Mouse (Mus musculus) forebrain, embryonic 11.5 days (tissue): Measurements from ENCODE around the gene Atn1. TPM values are rescaled to one million over a fixed set of nuclear protein-coding genes. Genes with fewer than 3 reads are reported as not detected.

ENCODE experiments used
- ATAC-seq: fragments of 200-750 bp; cut with Nextera tagmentation; replicated peaks from 2 replicates; pipeline ENCODE4 v1.8.0; 2017; ENCODE audit warnings: moderate TSS enrichment; ENCODE audit not compliant: low FRiP score
- DNase-seq: peaks from one replicate; pipeline ENCODE4 v3.0.0-alpha.2; 2017; ENCODE audit warnings: low spot score
- H3K27ac ChIP-seq: fragments of 300-500 bp; sonication (generic); 2 replicates; pipeline ENCODE4 v1.5.1; 2014; ENCODE audit warnings: low read depth, low read length
- H3K27me3 ChIP-seq: fragments of 300-500 bp; sonication (generic); 2 replicates; pipeline ENCODE4 v1.6.1; 2014; ENCODE audit warnings: mild to moderate bottlenecking, low read length, mixed read lengths; ENCODE audit not compliant: control insufficient read depth, insufficient read depth
- H3K36me3 ChIP-seq: fragments of 300-500 bp; sonication (generic); 2 replicates; pipeline ENCODE4 v1.6.1; 2014; ENCODE audit warnings: mild to moderate bottlenecking, low read length, moderate library complexity, mixed read lengths; ENCODE audit not compliant: control insufficient read depth, insufficient read depth
- H3K4me1 ChIP-seq: fragments of 300-500 bp; sonication (generic); replicated peaks from 2 replicates; pipeline ENCODE4 v1.6.1; 2014; ENCODE audit warnings: low read length, mixed read lengths; ENCODE audit not compliant: control insufficient read depth, insufficient read depth
- H3K4me2 ChIP-seq: fragments of 300-500 bp; sonication (generic); 2 replicates; pipeline ENCODE4 v1.6.1; 2014; ENCODE audit warnings: low read depth, mild to moderate bottlenecking, low read length, moderate library complexity, mixed read lengths; ENCODE audit not compliant: severe bottlenecking
- H3K4me3 ChIP-seq: fragments of 300-500 bp; sonication (generic); 2 replicates; pipeline ENCODE4 v1.5.1; 2014; ENCODE audit warnings: low read depth, low read length
- H3K9ac ChIP-seq: fragments of 300-500 bp; sonication (generic); 2 replicates; pipeline ENCODE4 v1.6.1; 2014; ENCODE audit warnings: low read length
- H3K9me3 ChIP-seq: fragments of 300-500 bp; sonication (generic); 2 replicates; pipeline ENCODE4 v1.6.1; 2016; ENCODE audit warnings: low read length, mixed read lengths; ENCODE audit not compliant: control insufficient read depth
- WGBS: fragments of 180-500 bp; shearing (Covaris S2); extraction: QIAGEN DNeasy Blood & Tissue Kit; methylation state at CpG from one replicate; pipeline ENCODE4 v1.1.7; 2014; 5-methylcytosine and 5-hydroxymethylcytosine counted together
- polyA plus RNA-seq: library from polyadenylated mRNA; unstranded; fragments of >200 nt; fragmentation: Nextera tagmentation; extraction: Ambion mirVana; gene quantifications from 2 replicates; pipeline ENCODE4 v1.2.1, GENCODE M21; 2014

The Atn1 gene
- polyA plus RNA-seq, 1 experiment from 2014 or later: 13.9 TPM

DNA sequence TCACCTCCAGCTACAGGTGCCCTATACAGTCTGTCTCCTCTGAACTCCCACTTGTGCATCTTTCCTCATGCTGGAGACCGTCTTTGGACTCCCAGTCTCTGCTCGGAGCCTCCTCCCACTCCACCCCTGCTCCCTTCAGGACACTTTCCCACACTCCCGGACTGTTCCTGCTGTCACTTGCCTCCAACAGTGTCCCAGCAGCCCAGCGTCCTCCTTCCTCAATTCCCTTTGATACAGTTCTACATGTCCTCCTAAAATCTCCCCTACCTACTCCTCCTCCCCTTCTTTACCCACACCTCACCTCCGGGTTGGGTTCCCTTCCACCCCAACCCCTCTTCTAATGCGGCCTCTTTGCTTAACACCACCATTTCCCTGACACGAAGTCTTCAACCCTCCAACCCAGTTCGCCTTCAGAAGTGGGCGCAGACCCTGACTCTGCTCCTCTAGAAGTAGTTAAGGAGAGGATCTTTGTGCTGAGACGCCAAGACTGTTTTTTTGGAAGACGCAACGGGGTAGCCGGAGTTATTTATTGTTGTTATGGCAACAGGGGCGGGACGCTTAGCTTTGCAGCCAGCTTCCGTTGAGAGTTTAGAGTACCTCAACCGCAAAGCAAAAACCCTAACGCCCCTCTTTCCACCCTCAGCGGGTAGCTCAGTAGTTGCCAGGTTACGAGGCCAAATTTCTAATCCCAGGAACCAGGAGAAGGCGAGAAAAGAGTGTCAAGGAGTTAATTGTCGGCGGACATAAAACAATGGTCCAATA, 23.1 kb upstream of the Atn1 start, which contains the start of gene Lrrc23:
Gene Lrrc23, minus strand, starts transcription at position 506 of the 762 bp plus-strand sequence.
- H3K27ac ChIP-seq: 0 out of 2 replicates have a peak within 1 kb of the TSS, but pooled peaks have one; percentile 19
- peaks cover 7% of the 10 kb centered on the region; the same call in 1 of the 2 replicates for H3K4me1 ChIP-seq
- H3K4me2 ChIP-seq: peak within 1 kb of the TSS; percentile 52
- DNase-seq (peak; percentile 75), ATAC-seq (peak; percentile 77)
- 2% methylated on average over 23 of the region's 23 CpGs for WGBS
- H3K9me3 ChIP-seq: no peaks in the 10 kb centered on the region
- H3K27me3 ChIP-seq: no peaks in the 10 kb centered on the region
- H3K9ac ChIP-seq: peak within 1 kb of the TSS; percentile 21
- H3K36me3 ChIP-seq: no peaks in the 10 kb centered on the region
- H3K4me3 ChIP-seq: peak within 1 kb of the TSS; percentile 32

DNA sequence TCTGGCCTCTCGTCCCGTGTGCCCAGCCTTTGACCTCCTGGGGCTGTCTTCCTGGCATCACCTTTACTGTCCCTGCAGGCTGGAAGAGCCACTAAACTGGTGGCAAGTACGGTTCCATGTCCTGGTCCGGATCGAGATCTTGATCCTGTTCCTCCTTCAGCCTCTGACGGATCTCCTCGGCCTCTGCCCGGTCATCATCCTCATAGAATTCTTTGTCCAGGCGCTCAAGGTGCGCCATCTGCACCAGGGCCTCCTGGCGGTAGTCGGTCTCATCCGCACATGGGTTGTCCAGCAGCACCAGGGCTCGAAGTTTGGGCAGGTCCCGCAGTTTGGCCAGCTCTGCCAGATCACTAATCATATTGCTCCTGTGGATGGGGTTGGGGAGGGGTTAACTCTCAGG, 14.2 kb upstream of the Atn1 start:
- Histone ChIP-seq H3K4me1 (peaks cover 5% of the 10 kb centered on the region; the same call in 1 of the 2 replicates), H3K27me3 (peaks cover 4% of the 10 kb centered on the region; the same call in 1 of the 2 replicates), H3K27ac (no peak overlapping the region), H3K4me2 (no peak overlapping the region), H3K36me3 (no peaks in the 10 kb centered on the region), H3K4me3 (no peak overlapping the region), H3K9ac (no peak overlapping the region), H3K9me3 (no peaks in the 10 kb centered on the region)
- WGBS: 89% methylated on average over 15 of the region's 15 CpGs
- DNase-seq: no peak
- no peak for ATAC-seq

DNA sequence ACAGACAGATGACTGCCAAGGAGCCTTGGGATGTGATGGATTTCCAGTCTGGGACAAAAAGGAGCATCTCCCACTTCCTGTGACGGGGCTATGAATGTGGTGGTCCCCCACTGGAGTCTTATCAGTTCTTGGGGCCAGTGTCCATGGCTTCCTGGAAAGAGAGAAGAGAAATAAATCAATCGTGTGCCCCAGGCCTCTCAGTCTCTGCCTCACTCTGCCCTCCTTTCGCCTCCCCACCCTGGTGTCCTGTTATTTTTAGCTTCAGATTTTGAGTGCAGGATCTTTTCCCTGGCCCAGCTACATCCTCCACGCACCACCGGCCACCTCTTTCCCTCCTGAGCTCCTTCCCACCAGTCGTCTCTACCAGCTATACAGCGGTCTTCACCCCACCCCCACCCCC, 13.7 kb upstream of the Atn1 start:
- no peak for ATAC-seq
- Histone ChIP-seq H3K9ac (0 out of 2 replicates have a peak overlapping the region, but pooled peaks have one; percentile 58), H3K4me1 (peaks cover 5% of the 10 kb centered on the region; the same call in 1 of the 2 replicates), H3K27me3 (peaks cover 4% of the 10 kb centered on the region; the same call in 1 of the 2 replicates), H3K9me3 (no peaks in the 10 kb centered on the region), H3K4me3 (no peak overlapping the region), H3K27ac (no peak overlapping the region), H3K4me2 (peak overlapping the region; percentile 80), H3K36me3 (no peaks in the 10 kb centered on the region)
- 74% methylated on average over 7 of the region's 7 CpGs for WGBS
- no peak for DNase-seq

DNA sequence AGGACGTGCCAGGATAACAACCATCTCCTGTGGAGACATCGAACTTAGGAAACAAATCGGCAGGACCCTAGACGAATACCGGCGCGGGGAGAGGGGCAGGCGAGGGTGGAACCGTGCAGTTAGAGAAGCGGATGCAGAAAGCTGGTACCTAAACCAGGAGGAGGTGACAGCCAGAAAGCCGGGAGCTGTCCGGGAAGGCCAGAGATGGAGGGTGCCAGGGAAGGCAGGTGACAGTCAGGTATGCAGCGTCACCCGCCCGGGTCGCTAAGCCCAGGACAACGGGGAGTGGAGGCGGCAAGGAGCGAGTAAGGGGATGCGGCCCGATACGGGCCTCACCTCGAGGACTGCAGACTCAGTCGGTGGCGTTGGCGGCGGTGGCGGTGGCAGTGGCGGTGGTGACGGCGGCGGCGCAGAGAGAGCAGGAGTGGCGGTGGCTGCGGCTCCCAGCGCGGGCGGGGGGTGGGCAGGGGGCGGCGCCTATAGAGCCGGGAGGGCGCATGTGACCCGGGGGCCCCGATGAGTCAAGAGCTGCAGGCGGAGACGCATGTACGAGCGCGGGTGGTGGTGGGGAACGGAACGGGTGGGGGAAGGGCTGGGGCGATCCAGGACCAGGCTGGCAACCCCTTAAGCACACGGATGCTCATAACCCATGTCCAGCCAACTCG, 12.9 kb upstream of the Atn1 start, which contains the start of gene Eno2:
Gene Eno2, minus strand, starts transcription at position 573 of the 665 bp plus-strand sequence.
- Histone ChIP-seq H3K9me3 (no peaks in the 10 kb centered on the region), H3K4me3 (peak within 1 kb of the TSS; percentile 39), H3K4me1 (peaks cover 5% of the 10 kb centered on the region; the same call in 1 of the 2 replicates), H3K27ac (no peak within 1 kb of the TSS), H3K4me2 (peak within 1 kb of the TSS; percentile 80), H3K27me3 (peaks cover 4% of the 10 kb centered on the region; the same call in 1 of the 2 replicates), H3K9ac (peak within 1 kb of the TSS; percentile 58), H3K36me3 (no peaks in the 10 kb centered on the region)
- under 1% methylated on average over 52 of the region's 54 CpGs for WGBS
- DNase-seq (peak; percentile 82), ATAC-seq (peak; percentile 83)

GRCm38 (mm10) chr6:124768704-124769044, 12.3 kb upstream of the Atn1 start:
- 5% methylated on average over 9 of the region's 9 CpGs for WGBS
- peak overlapping the region; percentile 39 for H3K4me3 ChIP-seq
- no peaks in the 10 kb centered on the region for H3K9me3 ChIP-seq
- H3K27ac ChIP-seq: no peak overlapping the region
- peaks cover 4% of the 10 kb centered on the region; the same call in 1 of the 2 replicates for H3K27me3 ChIP-seq
- no peaks in the 10 kb centered on the region for H3K36me3 ChIP-seq
- peaks cover 5% of the 10 kb centered on the region; the same call in 1 of the 2 replicates for H3K4me1 ChIP-seq
- peak overlapping the region; percentile 58 for H3K9ac ChIP-seq
- no peak for DNase-seq
- H3K4me2 ChIP-seq: peak overlapping the region; percentile 80
- ATAC-seq: peak; percentile 6; the same call in 1 of the 2 replicates

DNA sequence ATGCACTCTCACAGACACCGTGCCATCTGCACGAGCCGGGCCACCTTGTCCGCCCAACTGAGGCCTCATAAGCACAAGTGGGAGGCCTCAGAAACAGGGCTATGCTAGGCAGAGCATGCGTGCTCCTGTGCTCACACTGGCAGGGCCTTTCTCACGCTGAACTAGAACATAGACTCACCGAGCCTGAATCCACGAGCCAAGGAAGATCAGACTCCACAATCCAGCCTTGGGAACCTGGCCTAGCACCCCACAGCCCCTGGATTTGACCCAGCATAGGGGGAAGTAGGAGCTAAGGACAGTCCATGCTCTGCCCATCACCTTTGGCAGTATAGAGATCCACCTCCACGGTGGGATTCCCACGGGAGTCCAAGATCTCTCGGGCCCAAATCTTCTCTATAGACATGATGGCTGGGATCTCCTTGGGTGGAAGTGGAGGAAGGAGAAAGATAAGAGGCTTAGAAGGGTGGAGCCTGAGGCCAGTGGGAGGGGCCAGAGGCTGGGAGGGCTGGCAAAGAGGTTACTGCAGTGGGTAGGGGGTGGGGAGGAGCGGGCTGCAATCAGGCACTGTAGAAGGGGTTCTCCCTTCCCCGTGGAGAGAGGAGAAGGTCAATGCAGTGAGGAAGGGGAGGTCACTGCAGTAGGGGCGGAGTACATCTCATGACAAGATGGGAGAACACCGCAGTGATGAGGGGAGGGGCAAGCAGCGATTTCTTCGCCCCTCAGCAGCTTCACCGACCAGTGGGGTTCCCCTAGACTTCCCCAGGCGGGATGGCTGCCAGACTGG, 11.8 kb upstream of the Atn1 start:
- H3K9ac ChIP-seq: no peak overlapping the region

DNA sequence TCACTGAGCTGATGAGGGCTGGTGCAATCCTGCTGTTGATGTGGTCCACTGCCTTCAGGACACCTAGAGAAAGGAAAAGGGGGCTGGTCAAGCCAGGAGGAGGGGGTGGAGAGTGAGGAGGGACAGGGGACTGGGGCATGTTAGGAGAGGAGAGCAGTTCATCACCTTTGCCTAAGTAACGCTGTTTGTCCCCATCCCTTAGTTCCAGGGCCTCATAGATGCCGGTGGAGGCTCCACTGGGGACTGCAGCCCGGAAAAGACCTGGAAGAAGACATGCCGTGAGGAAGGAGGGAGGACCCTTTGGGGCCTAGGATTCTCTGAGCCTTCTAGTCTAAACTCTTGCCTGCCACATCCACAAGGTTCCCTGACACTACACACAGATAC, 11.2 kb upstream of the Atn1 start:
- H3K4me2 ChIP-seq: no peak overlapping the region
- ATAC-seq (no peak), DNase-seq (no peak)
- WGBS: 28% methylated on average over 4 of the region's 4 CpGs
- no peak overlapping the region for H3K9ac ChIP-seq
- H3K27me3 ChIP-seq: peaks cover 4% of the 10 kb centered on the region; the same call in 1 of the 2 replicates
- H3K4me1 ChIP-seq: peaks cover 5% of the 10 kb centered on the region; the same call in 1 of the 2 replicates
- no peak overlapping the region for H3K27ac ChIP-seq
- H3K4me3 ChIP-seq: no peak overlapping the region
- H3K36me3 ChIP-seq: no peaks in the 10 kb centered on the region
- no peaks in the 10 kb centered on the region for H3K9me3 ChIP-seq

More for the DNA sequence above, 11.8 kb upstream of the Atn1 start:
- Histone ChIP-seq H3K4me1 (peaks cover 5% of the 10 kb centered on the region; the same call in 1 of the 2 replicates), H3K4me2 (peak overlapping the region; percentile 80), H3K4me3 (no peak overlapping the region), H3K27me3 (peaks cover 4% of the 10 kb centered on the region; the same call in 1 of the 2 replicates), H3K9me3 (no peaks in the 10 kb centered on the region), H3K36me3 (no peaks in the 10 kb centered on the region), H3K27ac (no peak overlapping the region)
- peak; percentile 38 for ATAC-seq
- peak; percentile 58 for DNase-seq
- 21% methylated on average over 19 of the region's 19 CpGs for whole genome bisulfite sequencing

- H3K4me1 ChIP-seq: peaks cover 5% of the 10 kb centered on the region; the same call in 1 of the 2 replicates
- H3K36me3 ChIP-seq: no peaks in the 10 kb centered on the region
- ATAC-seq: no peak
- H3K4me3 ChIP-seq: no peak overlapping the region
- WGBS: 88% methylated on average over 7 of the region's 7 CpGs
- no peak overlapping the region for H3K27ac ChIP-seq
- peaks cover 4% of the 10 kb centered on the region; the same call in 1 of the 2 replicates for H3K27me3 ChIP-seq
- no peak for DNase-seq
- no peaks in the 10 kb centered on the region for H3K9me3 ChIP-seq
- H3K4me2 ChIP-seq: no peak overlapping the region
- H3K9ac ChIP-seq: no peak overlapping the region
Measured at GRCm38 (mm10) chr6:124765951-124766350, 9.6 kb upstream of the Atn1 start.
